Mouse (Mus musculus): ENCODE measurements around the gene Gm38431.
"Not testable (repeated sequence)": the region's sequence is repeated elsewhere in the genome, so short reads cannot be mapped to it uniquely, and the experiment has no call there.

The Gm38431 gene

GRCm38 (mm10) chr9:21105760-21106564 is 14.2 kb upstream of the Gm38431 start:
- no peak for DNase-seq (ENCODE audit: low spot score)

- DNase-seq (ENCODE audit: low spot score) = no peak
Observed at GRCm38 (mm10) chr9:21104814-21105213, 13.0 kb upstream of the Gm38431 start.

GRCm38 (mm10) chr9:21102076-21102475 is 10.3 kb upstream of the Gm38431 start:
- no peak for DNase-seq (ENCODE audit: low spot score)

- no peak for DNase-seq (ENCODE audit: low spot score)
Observed at GRCm38 (mm10) chr9:21100447-21101161, 8.8 kb upstream of the Gm38431 start.

GRCm38 (mm10) chr9:21097793-21098192 is 6.0 kb upstream of the Gm38431 start:
- no peak for DNase-seq (ENCODE audit: low spot score)

- DNase-seq (ENCODE audit: low spot score) = no peak
Observed at GRCm38 (mm10) chr9:21095958-21096357, 4.2 kb upstream of the Gm38431 start.

GRCm38 (mm10) chr9:21093423-21093822 is 1.6 kb upstream of the Gm38431 start:
- no peak for DNase-seq (ENCODE audit: low spot score)

GRCm38 (mm10) chr9:21090972-21091706 is 658 bp downstream of the Gm38431 start:
- DNase-seq (ENCODE audit: low spot score) = no peak

- DNase-seq (ENCODE audit: low spot score) = no peak
Observed at GRCm38 (mm10) chr9:21090537-21090936, 1.3 kb downstream of the Gm38431 start.

- no peak for DNase-seq (ENCODE audit: low spot score)
Observed at GRCm38 (mm10) chr9:21083324-21083723, 8.5 kb downstream of the Gm38431 start.

GRCm38 (mm10) chr9:21081127-21081526 is 10.7 kb downstream of the Gm38431 start:
- no peak for DNase-seq (ENCODE audit: low spot score)

- DNase-seq (ENCODE audit: low spot score) = no peak
Observed at GRCm38 (mm10) chr9:21075625-21076024, 16.2 kb downstream of the Gm38431 start.

GRCm38 (mm10) chr9:21074173-21074572 is 17.6 kb downstream of the Gm38431 start:
- DNase-seq (ENCODE audit: low spot score) = no peak

- peak; percentile 87 for DNase-seq (ENCODE audit: low spot score)
Observed at GRCm38 (mm10) chr9:21073044-21073840, 18.6 kb downstream of the Gm38431 start, which contains the start of the genes Gm49373 and Fdx1l. Gene Gm49373 (minus strand): TSS chr9:21073096. Gene Fdx1l (minus strand): TSS chr9:21073614.

GRCm38 (mm10) chr9:21072641-21073040 is 19.2 kb downstream of the Gm38431 start:
- no peak for DNase-seq (ENCODE audit: low spot score)

GRCm38 (mm10) chr9:21067006-21067684 is 24.7 kb downstream of the Gm38431 start, which contains the start of gene Zglp1:
Gene Zglp1 (minus strand): TSS chr9:21067093.
- peak; percentile 70 for DNase-seq (ENCODE audit: low spot score)

- DNase-seq (ENCODE audit: low spot score) = no peak
Observed at GRCm38 (mm10) chr9:21062928-21063327, 28.9 kb downstream of the Gm38431 start.

GRCm38 (mm10) chr9:21051578-21051977 is 40.2 kb downstream of the Gm38431 start:
- DNase-seq (ENCODE audit: low spot score) = no peak

GRCm38 (mm10) chr9:21045235-21045634 is 46.6 kb downstream of the Gm38431 start:
- DNase-seq (ENCODE audit: low spot score) = no peak

GRCm38 (mm10) chr9:21044785-21045184 is 47.0 kb downstream of the Gm38431 start:
- DNase-seq (ENCODE audit: low spot score) = not testable (repeated sequence)

- DNase-seq (ENCODE audit: low spot score) = no peak
Observed at GRCm38 (mm10) chr9:21043563-21043962, 48.2 kb downstream of the Gm38431 start.
